Mouse (Mus musculus): Measurements from ENCODE around the gene Esr2.
A peak's percentile ranks its signal among the peaks of the same experiment; 100 is the strongest.
"Not testable (repeated sequence)": the region's sequence is repeated elsewhere in the genome, so short reads cannot be mapped to it uniquely, and the experiment has no call there.

The Esr2 gene

GRCm38 (mm10) chr12:76177000-76177863 lies at the start of gene Esr2:
TSS of gene Esr2 (minus strand) at chr12:76177259.
- no peak for DNase-seq (ENCODE audit: low spot score in 2 of 2)

DNA sequence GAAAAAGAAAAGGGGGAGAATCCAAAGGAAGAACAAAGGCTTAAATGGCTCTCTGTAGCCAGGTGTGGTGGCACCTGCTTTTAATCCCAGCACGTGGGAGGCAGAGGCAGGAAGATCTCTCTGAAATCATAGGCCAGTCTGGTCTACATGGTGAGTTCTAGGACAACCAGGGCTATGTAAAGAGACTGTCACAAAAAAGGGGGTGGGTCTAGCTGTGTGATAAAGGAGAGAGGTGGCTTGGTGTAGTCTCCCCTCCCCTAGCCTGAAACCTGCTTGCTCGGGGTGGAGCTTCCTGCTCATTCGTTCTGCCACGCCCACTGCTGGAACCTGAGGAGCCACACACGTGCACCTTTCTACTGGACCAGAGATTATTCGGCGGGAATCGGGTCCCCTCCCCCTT lies 45.0 kb upstream of the Esr2 start:
- DNase-seq (ENCODE audit: low spot score in 2 of 2), result not testable (repeated sequence)

GRCm38 (mm10) chr12:76216716-76217115 lies 39.7 kb upstream of the Esr2 start:
- DNase-seq (ENCODE audit: low spot score in 2 of 2), result no peak

- DNase-seq (ENCODE audit: low spot score in 2 of 2), result no peak
Measured at GRCm38 (mm10) chr12:76215121-76215520, 38.1 kb upstream of the Esr2 start.

DNA sequence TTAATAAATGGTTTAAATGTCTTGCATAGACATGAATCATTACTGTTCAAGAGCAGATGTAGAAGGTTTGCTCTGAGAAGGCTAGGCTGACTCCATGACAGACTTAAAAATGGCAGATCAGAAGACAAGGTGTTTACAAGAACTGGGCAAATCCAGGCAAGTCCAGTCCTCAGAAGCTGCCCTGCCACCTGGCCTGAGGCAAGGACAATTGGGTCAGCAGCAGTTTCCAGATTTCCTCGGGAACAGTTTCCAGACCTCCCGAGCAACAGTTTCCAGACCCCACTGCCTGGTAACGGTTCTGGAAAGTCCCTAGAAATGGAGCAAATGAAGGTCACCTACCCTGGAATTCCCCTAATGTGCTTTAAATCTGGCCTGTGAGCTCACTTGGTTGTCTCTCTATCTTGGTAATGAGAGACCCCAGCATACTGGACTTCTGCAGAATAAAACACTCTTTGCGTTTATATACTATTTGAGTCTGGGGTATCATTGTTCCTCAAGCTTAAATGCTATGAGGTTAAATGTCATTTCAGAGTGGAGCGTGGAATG lies 32.4 kb upstream of the Esr2 start:
- DNase-seq (ENCODE audit: low spot score in 2 of 2), result no peak

DNA sequence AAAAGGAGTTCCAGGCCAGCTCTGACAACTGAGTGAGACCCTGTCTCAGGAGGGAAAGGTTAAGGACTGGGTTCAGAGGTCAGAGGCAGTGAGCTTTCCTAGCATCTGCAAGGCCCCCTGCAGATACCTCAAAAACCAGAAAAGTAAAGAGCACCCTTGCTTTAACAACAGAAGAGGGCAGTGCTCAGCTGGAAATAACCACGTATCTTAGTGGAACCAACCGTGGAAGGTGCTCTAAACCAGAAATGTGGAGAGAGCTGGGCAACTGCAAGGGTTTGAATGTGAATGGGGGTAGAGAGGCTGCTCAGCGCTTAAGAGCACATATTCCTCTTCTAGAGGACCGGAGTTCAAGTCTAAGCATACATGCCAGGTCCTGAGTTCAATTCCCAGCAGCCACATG lies 23.3 kb upstream of the Esr2 start:
- no peak for DNase-seq (ENCODE audit: low spot score in 2 of 2)

DNA sequence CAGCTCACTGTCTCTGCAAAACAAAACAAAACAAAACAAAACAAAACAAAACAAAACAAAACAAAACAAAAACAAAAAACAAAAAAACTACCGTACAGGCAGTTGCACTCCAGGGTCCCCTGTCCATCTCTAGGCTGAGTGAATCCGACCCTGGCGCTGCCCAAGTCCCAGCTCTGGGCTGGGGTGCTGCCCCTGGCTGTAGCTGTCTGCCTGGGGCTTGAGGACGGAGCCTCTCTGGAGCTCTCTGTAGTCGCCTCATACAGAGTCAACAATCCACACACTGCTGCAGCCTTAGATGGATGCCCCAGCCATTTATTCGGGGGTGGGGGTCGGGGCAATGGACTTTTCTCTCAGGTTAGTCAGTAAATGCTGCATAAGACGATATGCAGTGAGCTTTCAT lies 20.0 kb upstream of the Esr2 start:
- DNase-seq (ENCODE audit: low spot score in 2 of 2), result no peak

DNA sequence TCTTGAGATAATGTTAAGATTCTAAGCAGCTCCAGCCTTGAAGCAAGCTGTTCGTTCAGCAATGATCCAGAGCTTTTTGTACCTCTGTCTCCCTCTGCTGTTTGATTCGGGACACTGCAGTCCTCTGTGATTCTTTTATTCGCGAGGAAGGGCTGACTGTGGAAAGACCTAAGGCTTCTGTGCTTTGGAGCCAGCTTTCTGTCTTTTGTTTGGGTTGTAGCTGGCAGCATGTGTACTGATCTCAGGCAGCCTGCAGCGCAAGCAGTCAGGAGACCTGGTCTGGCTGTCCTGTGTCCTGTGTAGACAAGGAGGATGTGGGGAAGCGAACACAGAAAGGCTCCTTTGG lies 19.6 kb upstream of the Esr2 start:
- peak; percentile 58 to 78 for DNase-seq (ENCODE audit: low spot score in 2 of 2)

- DNase-seq (ENCODE audit: low spot score in 2 of 2), result peak; percentile 78 to 87
Measured at GRCm38 (mm10) chr12:76195912-76196708, 19.1 kb upstream of the Esr2 start.

DNA sequence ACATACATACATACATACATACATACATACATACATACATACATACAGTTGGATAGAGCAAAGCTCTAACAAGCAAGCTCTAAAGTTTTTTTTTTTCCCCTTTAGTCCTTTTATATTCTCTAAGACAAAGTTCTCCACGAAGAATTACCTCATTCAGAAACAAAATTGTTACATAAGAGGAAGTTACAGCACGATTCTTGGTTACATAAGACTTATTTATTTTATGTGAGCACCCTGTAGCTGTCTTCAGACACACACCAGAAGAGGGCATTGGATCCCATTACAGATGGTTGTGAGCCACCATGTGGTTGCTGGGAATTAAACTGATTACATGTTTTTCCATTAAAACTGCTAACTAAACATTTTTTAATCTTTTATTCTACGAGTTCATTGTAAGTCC lies 17.5 kb upstream of the Esr2 start:
- no peak for DNase-seq (ENCODE audit: low spot score in 2 of 2)

DNA sequence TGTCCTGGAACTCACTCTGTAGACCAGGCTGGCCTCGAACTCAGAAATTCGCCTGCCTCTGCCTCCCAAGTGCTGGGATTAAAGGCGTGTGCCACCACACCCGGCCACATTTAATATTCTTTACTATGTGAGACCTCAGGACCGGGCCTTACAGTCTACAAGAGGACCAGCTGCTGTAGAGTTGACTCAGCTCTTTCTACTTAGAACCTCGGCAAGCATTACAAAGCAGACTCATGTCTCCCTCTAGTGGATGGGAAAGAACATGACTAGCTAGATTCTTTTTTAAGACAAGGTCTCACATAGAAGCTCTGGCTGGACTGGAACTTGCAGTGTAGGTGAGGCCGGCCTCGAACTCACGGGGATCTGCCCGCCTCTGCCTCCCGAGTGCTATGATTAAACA lies 13.9 kb upstream of the Esr2 start:
- no peak for DNase-seq (ENCODE audit: low spot score in 2 of 2)

- DNase-seq (ENCODE audit: low spot score in 2 of 2), result no peak
Measured at GRCm38 (mm10) chr12:76187849-76188248, 10.8 kb upstream of the Esr2 start.

GRCm38 (mm10) chr12:76186473-76186872 lies 9.4 kb upstream of the Esr2 start:
- no peak for DNase-seq (ENCODE audit: low spot score in 2 of 2)

GRCm38 (mm10) chr12:76185167-76185816 lies 8.2 kb upstream of the Esr2 start:
- no peak for DNase-seq (ENCODE audit: low spot score in 2 of 2)

DNA sequence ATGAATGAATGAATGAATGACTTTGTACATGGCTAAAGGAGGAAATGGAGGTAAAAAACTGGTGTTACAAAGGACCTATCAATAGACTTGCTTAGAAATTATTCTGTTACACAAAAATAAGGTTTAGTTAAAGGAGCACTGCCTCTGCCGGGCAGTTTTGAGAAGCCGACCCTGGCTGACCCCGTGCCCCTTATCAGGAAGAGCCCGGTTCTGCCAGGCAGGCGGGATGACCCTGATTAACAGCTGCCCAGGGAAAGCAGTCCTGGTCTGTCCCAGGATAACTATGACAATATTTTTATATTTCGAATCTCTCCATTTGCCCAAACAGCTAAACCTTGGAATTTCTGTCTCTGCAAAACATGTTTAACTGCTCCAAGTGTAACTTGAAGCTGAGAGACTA lies 7.2 kb upstream of the Esr2 start:
- DNase-seq (ENCODE audit: low spot score in 2 of 2), result no peak

DNA sequence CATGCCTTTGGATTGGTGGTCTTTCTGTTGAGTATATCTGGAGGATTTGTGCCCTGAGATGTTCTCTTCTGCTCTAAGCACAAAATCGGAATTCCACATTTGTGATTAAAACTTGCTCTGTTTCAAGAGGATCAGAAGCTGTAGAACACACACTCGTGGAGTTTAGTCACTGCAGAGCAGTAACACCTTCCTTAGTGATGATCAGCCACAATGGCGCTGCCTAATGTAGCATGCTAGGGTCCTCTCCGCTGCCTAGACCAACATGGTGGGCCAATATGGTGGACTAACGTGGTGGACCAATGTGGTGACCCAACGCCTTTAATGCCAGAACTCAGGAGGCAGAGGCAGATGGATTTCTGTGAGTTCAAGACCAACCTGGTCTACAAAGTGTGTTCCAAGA lies 5.8 kb upstream of the Esr2 start:
- no peak for DNase-seq (ENCODE audit: low spot score in 2 of 2)

GRCm38 (mm10) chr12:76181471-76181870 lies 4.4 kb upstream of the Esr2 start:
- no peak for DNase-seq (ENCODE audit: low spot score in 2 of 2)

DNA sequence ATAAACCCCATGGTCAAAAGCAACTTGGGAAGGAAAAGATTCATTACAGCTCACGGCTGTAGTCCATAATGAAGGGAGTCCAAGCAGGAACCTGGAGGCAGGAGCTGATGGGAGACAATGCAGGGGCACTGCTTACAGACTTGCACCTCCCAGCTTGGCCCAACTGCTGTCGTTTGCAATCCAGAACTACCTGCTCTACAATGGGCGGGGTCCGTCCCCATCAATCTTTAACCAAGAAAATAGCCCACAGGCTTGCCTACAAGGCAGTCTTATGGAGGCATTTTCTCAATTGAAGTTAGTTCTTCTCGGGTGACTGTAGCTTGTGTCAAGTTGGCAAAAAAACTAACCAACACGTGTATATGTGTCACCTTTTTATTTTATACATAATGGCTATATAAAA lies 3.4 kb upstream of the Esr2 start:
- DNase-seq (ENCODE audit: low spot score in 2 of 2), result no peak

- DNase-seq (ENCODE audit: low spot score in 2 of 2), result no peak
Measured at GRCm38 (mm10) chr12:76179527-76179926, 2.5 kb upstream of the Esr2 start.

GRCm38 (mm10) chr12:76179051-76179450 lies 2.0 kb upstream of the Esr2 start:
- DNase-seq (ENCODE audit: low spot score in 2 of 2), result no peak

- peak; percentile 36 to 82 for DNase-seq (ENCODE audit: low spot score in 2 of 2)
Measured at GRCm38 (mm10) chr12:76177864-76178518, 932 bp upstream of the Esr2 start.

- DNase-seq (ENCODE audit: low spot score in 2 of 2), result no peak
Measured at GRCm38 (mm10) chr12:76165641-76166040, 11.4 kb downstream of the Esr2 start.

Measured in spleen, postnatal 4 days (tissue).